Mouse (Mus musculus) CH12.LX (cell line): ENCODE results near the gene Ube2q1.
A peak's percentile ranks its signal among the peaks of the same experiment; 100 is the strongest.

Experiments
- CHD1 ChIP-seq: IDR thresholded peaks from 2 replicates; pipeline ENCODE4 v1.6.1; 2012; ENCODE audit warnings: low read depth, low read length, improper control_type of control experiment, inconsistent platforms
- CTCF ChIP-seq, 2 experiments: IDR thresholded peaks in 1 of 2; conservative IDR thresholded peaks in 1 of 2; 2 replicates each; pipeline ENCODE4 v1.5.1; 2011 to 2012; ENCODE audit warnings: low read depth in 2 of 2, low read length in 2 of 2, improper control_type of control experiment in 1 of 2, inconsistent platforms in 1 of 2, mild to moderate bottlenecking in 1 of 2, moderate library complexity in 1 of 2
- EP300 ChIP-seq: IDR thresholded peaks from 2 replicates; pipeline ENCODE4 v1.6.1; 2011; ENCODE audit warnings: low read length, improper control_type of control experiment
- GABPA ChIP-seq: IDR thresholded peaks from 2 replicates; pipeline ENCODE4 v1.6.1; 2012; ENCODE audit warnings: low read depth, low read length, improper control_type of control experiment, inconsistent platforms; ENCODE audit not compliant: insufficient replicate concordance
- JUN ChIP-seq: IDR thresholded peaks from 2 replicates; pipeline ENCODE4 v1.6.1; 2011; ENCODE audit warnings: low read depth, mild to moderate bottlenecking, low read length, improper control_type of control experiment, moderate library complexity; ENCODE audit not compliant: insufficient read depth
- KAT2A ChIP-seq: IDR thresholded peaks from 2 replicates; pipeline ENCODE4 v1.6.1; 2012; ENCODE audit warnings: low read length, improper control_type of control experiment, inconsistent platforms; ENCODE audit not compliant: insufficient replicate concordance
- POLR2A ChIP-seq: IDR thresholded peaks from 2 replicates; pipeline ENCODE4 v1.6.1; 2011; ENCODE audit warnings: low read depth, mild to moderate bottlenecking, improper control_type of control experiment, low read length
- RCOR1 ChIP-seq: conservative IDR thresholded peaks from 2 replicates; pipeline ENCODE4 v1.6.1; 2012; ENCODE audit warnings: low read depth, mild to moderate bottlenecking, inconsistent platforms, low read length, improper control_type of control experiment
- SMC3 ChIP-seq: IDR thresholded peaks from 2 replicates; pipeline ENCODE4 v1.6.1; 2011; ENCODE audit warnings: low read depth, low read length, improper control_type of control experiment
- TBP ChIP-seq: conservative IDR thresholded peaks from 2 replicates; pipeline ENCODE4 v1.6.1; 2011; ENCODE audit warnings: low read depth, low read length, improper control_type of control experiment
- USF2 ChIP-seq: conservative IDR thresholded peaks from 2 replicates; pipeline ENCODE4 v1.6.1; 2011; ENCODE audit warnings: low read depth, low read length, improper control_type of control experiment
- ZKSCAN1 ChIP-seq: IDR thresholded peaks from 2 replicates; pipeline ENCODE4 v1.6.1; 2012; ENCODE audit warnings: low read depth, inconsistent platforms, low read length, improper control_type of control experiment, borderline replicate concordance

DNA sequence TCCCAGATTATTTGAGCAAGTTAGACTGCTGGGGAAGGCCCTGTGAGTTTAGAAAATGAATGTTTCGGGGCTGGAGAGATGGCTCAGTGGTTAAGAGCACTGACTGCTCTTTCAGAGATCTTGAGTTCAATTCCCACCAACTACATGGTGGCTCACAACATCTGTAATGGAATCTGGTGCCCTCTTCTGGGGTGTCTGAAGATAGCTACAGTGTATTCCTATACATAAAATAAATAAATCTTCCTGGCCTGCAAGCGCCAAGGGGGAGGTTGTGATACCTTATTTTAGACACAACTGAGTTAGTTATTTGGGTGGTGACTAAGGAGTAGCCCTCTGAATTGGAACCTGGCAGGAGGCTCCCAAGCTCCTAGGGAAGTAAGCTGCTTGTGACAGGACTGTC is 44.6 kb upstream of the Ube2q1 start:
- TF ChIP-seq POLR2A (no peak), CTCF (conservative IDR thresholded peaks at IDR 0.05 in 1 of 2, IDR thresholded peaks at IDR 0.05 in 1 of 2; ENCODE audit: low read depth in 2 of 2, low read length in 2 of 2) (peak in 1 of 2 experiments; percentile 38; a peak in 2 of 4 replicates), KAT2A (no peak), CHD1 (no peak), JUN (no peak), TBP (no peak), EP300 (no peak), RCOR1 (no peak), ZKSCAN1 (no peak), GABPA (no peak), SMC3 (no peak), USF2 (no peak)
